Mouse (Mus musculus) mammary gland, adult 2 months (tissue): ENCODE measurements around the gene Alx3. TPM values are rescaled to one million over a fixed set of nuclear protein-coding genes. Genes with fewer than 3 reads are reported as not detected.

ENCODE experiments used
- polyA plus RNA-seq: library from polyadenylated mRNA; depleted of rRNA; stranded (reverse); fragments of >200 nt; gene quantifications from 2 replicates; pipeline ENCODE4 v1.2.3, GENCODE M21; 2012; ENCODE audit warnings: low replicate concordance; rRNA removed

The Alx3 gene
- polyA plus RNA-seq, result 0.24 and 0.94 TPM in 2 replicates

DNA sequence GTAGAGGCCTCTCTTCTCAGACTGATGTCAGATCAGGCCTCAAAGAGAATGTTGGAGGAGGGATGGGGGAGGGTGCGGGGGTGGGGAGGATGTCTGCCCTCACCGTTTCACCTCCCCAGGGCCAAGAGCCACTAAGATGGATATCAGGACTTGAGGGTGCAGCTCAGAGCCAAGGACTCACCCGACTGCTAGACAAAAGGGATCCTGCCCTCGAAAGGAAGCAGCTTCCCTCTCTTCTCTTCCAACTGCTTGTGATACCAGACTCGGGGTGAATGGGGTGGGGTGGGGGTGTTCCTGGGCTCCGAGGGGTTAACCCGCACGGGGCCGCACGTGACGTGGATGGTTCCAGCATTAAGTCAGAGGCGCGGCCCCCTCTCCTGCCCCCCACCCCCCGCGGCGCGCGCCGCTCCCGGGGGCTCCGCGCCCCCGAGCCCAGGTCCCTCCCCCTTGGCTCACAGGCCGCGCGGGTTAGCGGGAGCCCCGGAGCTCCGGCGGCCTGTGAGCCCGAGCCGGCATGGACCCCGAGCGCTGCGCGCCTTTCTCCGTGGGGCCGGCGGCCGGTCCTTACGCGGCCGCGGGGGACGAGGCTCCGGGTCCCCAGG, at the start of gene Alx3:
Gene Alx3, plus strand, starts transcription at position 370 of the 602 bp plus-strand sequence.

DNA sequence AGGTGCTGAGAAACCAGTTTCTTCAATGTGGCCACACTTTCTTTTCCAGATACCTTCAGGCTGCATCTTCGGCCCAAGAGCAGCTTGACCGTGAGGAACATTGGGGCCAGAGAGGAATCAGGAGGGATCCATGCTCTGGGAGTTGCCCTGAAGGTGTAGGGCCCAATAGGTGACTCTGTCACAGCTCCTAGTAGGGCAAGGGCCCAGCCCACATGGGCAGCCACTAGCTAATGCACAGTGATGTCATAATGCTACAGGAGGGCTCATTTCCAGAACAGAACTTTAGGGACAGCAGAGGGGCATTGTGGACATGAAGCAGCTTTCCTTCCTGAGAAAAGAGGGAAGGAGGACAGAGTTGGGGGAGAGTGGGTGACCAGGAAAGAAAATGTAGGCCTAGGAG, 40.0 kb upstream of the Alx3 start, which contains the start of gene Ubl4b:
Gene Ubl4b, minus strand, starts transcription at position 232 of the 400 bp plus-strand sequence.

GRCm38 (mm10) chr3:107630682-107631522, 36.1 kb downstream of the Alx3 start, which contains the start of gene Gm10961:
TSS of gene Gm10961 (plus strand) at chr3:107631322.

GRCm38 (mm10) chr3:107631523-107631958, 36.7 kb downstream of the Alx3 start, which contains the start of gene Strip1:
TSS of gene Strip1 (minus strand) at chr3:107631694.

Other genes with a start within 250 kb of the Alx3 start
- gene Kcnc4, start 135.5 kb upstream of the Alx3 start, polyA plus RNA-seq, result 11.0 TPM in 1 of 2 replicates, not detected in the other
- 0.41 and 0.57 TPM in 2 replicates for gene Slc6a17, start 77.0 kb upstream of the Alx3 start, polyA plus RNA-seq
- not detected in 2 replicates for gene Ubl4b, start 40.0 kb upstream of the Alx3 start, polyA plus RNA-seq
- gene Gm10961, start 36.3 kb downstream of the Alx3 start, polyA plus RNA-seq, result not detected in 2 replicates
- 44.2 and 61.5 TPM in 2 replicates for gene Strip1, start 36.7 kb downstream of the Alx3 start, polyA plus RNA-seq
- gene Ahcyl1, start 101.5 kb downstream of the Alx3 start, polyA plus RNA-seq, result 36.8 and 108 TPM in 2 replicates
- gene Csf1, start 165.4 kb downstream of the Alx3 start, polyA plus RNA-seq, result 49.2 and 53.3 TPM in 2 replicates